Mouse (Mus musculus) ovary, postnatal 14 days (tissue): Measurements from ENCODE around the gene Ophn1.

ENCODE experiments used
- DNase-seq: peaks from one replicate; pipeline ENCODE4 v3.0.0; 2022; ENCODE audit warnings: low spot score

Ophn1 gene

GRCm38 (mm10) chrX:98890406-98891116, at the start of gene Ophn1:
TSS of gene Ophn1 (minus strand) at chrX:98891025.
- peak; percentile 46 for DNase-seq

- DNase-seq, result peak; percentile 84
Measured at GRCm38 (mm10) chrX:98937555-98938294, 46.9 kb upstream of the Ophn1 start.

- DNase-seq, result peak; percentile 95
Measured at GRCm38 (mm10) chrX:98936707-98937554, 46.1 kb upstream of the Ophn1 start.

- DNase-seq, result no peak
Measured at GRCm38 (mm10) chrX:98936101-98936500, 45.3 kb upstream of the Ophn1 start, which contains the start of gene Yipf6. TSS of gene Yipf6 (plus strand) at chrX:98936316.

GRCm38 (mm10) chrX:98919423-98919822, 28.6 kb upstream of the Ophn1 start:
- DNase-seq, result peak; percentile 4

- no peak for DNase-seq
Measured at GRCm38 (mm10) chrX:98908910-98909309, 18.1 kb upstream of the Ophn1 start.

- no peak for DNase-seq
Measured at GRCm38 (mm10) chrX:98904226-98904625, 13.4 kb upstream of the Ophn1 start.

GRCm38 (mm10) chrX:98898307-98898706, 7.5 kb upstream of the Ophn1 start:
- peak; percentile 38 for DNase-seq

- DNase-seq, result no peak
Measured at GRCm38 (mm10) chrX:98890072-98890405, 786 bp downstream of the Ophn1 start.

- no peak for DNase-seq
Measured at GRCm38 (mm10) chrX:98881983-98882382, 8.8 kb downstream of the Ophn1 start.

GRCm38 (mm10) chrX:98881085-98881484, 9.7 kb downstream of the Ophn1 start:
- no peak for DNase-seq

- DNase-seq, result no peak
Measured at GRCm38 (mm10) chrX:98880314-98880713, 10.5 kb downstream of the Ophn1 start.

GRCm38 (mm10) chrX:98875144-98875543, 15.7 kb downstream of the Ophn1 start:
- no peak for DNase-seq

- DNase-seq, result no peak
Measured at GRCm38 (mm10) chrX:98874086-98874485, 16.7 kb downstream of the Ophn1 start.

- no peak for DNase-seq
Measured at GRCm38 (mm10) chrX:98872064-98872463, 18.8 kb downstream of the Ophn1 start.

GRCm38 (mm10) chrX:98870541-98870940, 20.3 kb downstream of the Ophn1 start:
- DNase-seq, result no peak

GRCm38 (mm10) chrX:98869735-98870134, 21.1 kb downstream of the Ophn1 start:
- DNase-seq, result no peak

GRCm38 (mm10) chrX:98869165-98869564, 21.7 kb downstream of the Ophn1 start:
- no peak for DNase-seq

GRCm38 (mm10) chrX:98860167-98860566, 30.7 kb downstream of the Ophn1 start:
- no peak for DNase-seq

- DNase-seq, result no peak
Measured at GRCm38 (mm10) chrX:98856046-98856445, 34.8 kb downstream of the Ophn1 start.

GRCm38 (mm10) chrX:98850869-98851268, 40.0 kb downstream of the Ophn1 start:
- no peak for DNase-seq

- DNase-seq, result no peak
Measured at GRCm38 (mm10) chrX:98841606-98842005, 49.2 kb downstream of the Ophn1 start.

- no peak for DNase-seq
Measured at GRCm38 (mm10) chrX:98835989-98836388, 54.8 kb downstream of the Ophn1 start.
